Mouse (Mus musculus) retina, postnatal 7 days (tissue): ENCODE data around the gene Pde5a.

Experiments used
- DNase-seq: peaks from one replicate; pipeline ENCODE4 v3.0.0-alpha.2; 2012; ENCODE audit warnings: low read depth, low spot score

Gene Pde5a

GRCm38 (mm10) chr3:122848410-122849034 lies 119.8 kb downstream of the Pde5a start:
- no peak for DNase-seq

- DNase-seq, result no peak
Measured at GRCm38 (mm10) chr3:122855149-122855548, 126.4 kb downstream of the Pde5a start.

GRCm38 (mm10) chr3:122859829-122860228 lies 131.1 kb downstream of the Pde5a start:
- DNase-seq, result no peak

GRCm38 (mm10) chr3:122860573-122861498 lies 132.1 kb downstream of the Pde5a start:
- no peak for DNase-seq

GRCm38 (mm10) chr3:122865092-122865491 lies 136.3 kb downstream of the Pde5a start:
- DNase-seq, result no peak

GRCm38 (mm10) chr3:122868270-122868669 lies 139.5 kb downstream of the Pde5a start:
- no peak for DNase-seq

- no peak for DNase-seq
Measured at GRCm38 (mm10) chr3:122871596-122871995, 142.8 kb downstream of the Pde5a start.

- no peak for DNase-seq
Measured at GRCm38 (mm10) chr3:122876870-122877269, 148.1 kb downstream of the Pde5a start.

- DNase-seq, result no peak
Measured at GRCm38 (mm10) chr3:122877543-122877942, 148.8 kb downstream of the Pde5a start.

GRCm38 (mm10) chr3:122878705-122879315 lies 150.1 kb downstream of the Pde5a start:
- DNase-seq, result no peak

GRCm38 (mm10) chr3:122887505-122888301 lies 159.0 kb downstream of the Pde5a start:
- DNase-seq, result no peak

GRCm38 (mm10) chr3:122888371-122888819 lies 159.6 kb downstream of the Pde5a start:
- no peak for DNase-seq

- DNase-seq, result no peak
Measured at GRCm38 (mm10) chr3:122894772-122895171, 166.0 kb downstream of the Pde5a start, which contains the start of gene Fabp2. Gene Fabp2 (plus strand): TSS chr3:122895072.

- no peak for DNase-seq
Measured at GRCm38 (mm10) chr3:122895189-122895731, 166.5 kb downstream of the Pde5a start.

- no peak for DNase-seq
Measured at GRCm38 (mm10) chr3:122898254-122898653, 169.5 kb downstream of the Pde5a start.

- DNase-seq, result peak; percentile 61
Measured at GRCm38 (mm10) chr3:122903746-122904433, 175.1 kb downstream of the Pde5a start.

GRCm38 (mm10) chr3:122907841-122908240 lies 179.1 kb downstream of the Pde5a start:
- no peak for DNase-seq
